Mouse (Mus musculus) urinary bladder, adult 18-20 months (tissue): ENCODE measurements around the gene Fbxo22.
"Not testable (repeated sequence)": the region's sequence is repeated elsewhere in the genome, so short reads cannot be mapped to it uniquely, and the experiment has no call there.

Experiments used
- DNase-seq, 2 experiments: peaks; one replicate each; pipeline ENCODE4 v3.0.0; 2022; ENCODE audit warnings: low spot score in 2 of 2, mixed read lengths in 2 of 2

The Fbxo22 gene

GRCm38 (mm10) chr9:55236235-55237165 lies 27.8 kb downstream of the Fbxo22 start:
- no peak for DNase-seq

- DNase-seq, result no peak
Measured at GRCm38 (mm10) chr9:55240852-55241251, 32.1 kb downstream of the Fbxo22 start.

GRCm38 (mm10) chr9:55241863-55242685 lies 33.3 kb downstream of the Fbxo22 start:
- DNase-seq, result peak in 1 of 2 experiments; percentile 16

GRCm38 (mm10) chr9:55243280-55243679 lies 34.6 kb downstream of the Fbxo22 start:
- DNase-seq, result no peak

- no peak for DNase-seq
Measured at GRCm38 (mm10) chr9:55244079-55244478, 35.4 kb downstream of the Fbxo22 start.

GRCm38 (mm10) chr9:55245057-55245750 lies 36.5 kb downstream of the Fbxo22 start:
- not testable (repeated sequence) for DNase-seq

- DNase-seq, result no peak
Measured at GRCm38 (mm10) chr9:55246440-55246839, 37.7 kb downstream of the Fbxo22 start.

- no peak for DNase-seq
Measured at GRCm38 (mm10) chr9:55246918-55247317, 38.2 kb downstream of the Fbxo22 start.

GRCm38 (mm10) chr9:55248465-55248864 lies 39.7 kb downstream of the Fbxo22 start:
- DNase-seq, result no peak

- DNase-seq, result no peak
Measured at GRCm38 (mm10) chr9:55250595-55251247, 42.0 kb downstream of the Fbxo22 start.

- DNase-seq, result not testable (repeated sequence)
Measured at GRCm38 (mm10) chr9:55252097-55252496, 43.4 kb downstream of the Fbxo22 start.

- no peak for DNase-seq
Measured at GRCm38 (mm10) chr9:55253849-55254248, 45.1 kb downstream of the Fbxo22 start.

- DNase-seq, result no peak
Measured at GRCm38 (mm10) chr9:55255056-55255455, 46.3 kb downstream of the Fbxo22 start.

- no peak for DNase-seq
Measured at GRCm38 (mm10) chr9:55255604-55256003, 46.9 kb downstream of the Fbxo22 start.

- no peak for DNase-seq
Measured at GRCm38 (mm10) chr9:55257105-55257504, 48.4 kb downstream of the Fbxo22 start.

GRCm38 (mm10) chr9:55259741-55260140 lies 51.0 kb downstream of the Fbxo22 start:
- no peak for DNase-seq

GRCm38 (mm10) chr9:55264356-55265302 lies 55.9 kb downstream of the Fbxo22 start:
- DNase-seq, result no peak

GRCm38 (mm10) chr9:55271960-55272560 lies 63.3 kb downstream of the Fbxo22 start:
- no peak for DNase-seq

- no peak for DNase-seq
Measured at GRCm38 (mm10) chr9:55273906-55274305, 65.2 kb downstream of the Fbxo22 start.
